Mouse (Mus musculus) lung, adult 2 months (tissue): Measurements from ENCODE around the gene Sms.

Experiments
- CTCF ChIP-seq: fragments of 200-500 bp; IDR thresholded peaks from 2 replicates; pipeline ENCODE4 v1.5.1; 2011; ENCODE audit warnings: mild to moderate bottlenecking, low read length, control low read depth; ENCODE audit not compliant: insufficient read depth
- POLR2A ChIP-seq: fragments of 200-500 bp; IDR thresholded peaks from 2 replicates; pipeline ENCODE4 v1.6.1; 2011; ENCODE audit warnings: low read depth, mild to moderate bottlenecking, control low read depth, low read length, borderline replicate concordance; ENCODE audit errors: extremely low read depth

DNA sequence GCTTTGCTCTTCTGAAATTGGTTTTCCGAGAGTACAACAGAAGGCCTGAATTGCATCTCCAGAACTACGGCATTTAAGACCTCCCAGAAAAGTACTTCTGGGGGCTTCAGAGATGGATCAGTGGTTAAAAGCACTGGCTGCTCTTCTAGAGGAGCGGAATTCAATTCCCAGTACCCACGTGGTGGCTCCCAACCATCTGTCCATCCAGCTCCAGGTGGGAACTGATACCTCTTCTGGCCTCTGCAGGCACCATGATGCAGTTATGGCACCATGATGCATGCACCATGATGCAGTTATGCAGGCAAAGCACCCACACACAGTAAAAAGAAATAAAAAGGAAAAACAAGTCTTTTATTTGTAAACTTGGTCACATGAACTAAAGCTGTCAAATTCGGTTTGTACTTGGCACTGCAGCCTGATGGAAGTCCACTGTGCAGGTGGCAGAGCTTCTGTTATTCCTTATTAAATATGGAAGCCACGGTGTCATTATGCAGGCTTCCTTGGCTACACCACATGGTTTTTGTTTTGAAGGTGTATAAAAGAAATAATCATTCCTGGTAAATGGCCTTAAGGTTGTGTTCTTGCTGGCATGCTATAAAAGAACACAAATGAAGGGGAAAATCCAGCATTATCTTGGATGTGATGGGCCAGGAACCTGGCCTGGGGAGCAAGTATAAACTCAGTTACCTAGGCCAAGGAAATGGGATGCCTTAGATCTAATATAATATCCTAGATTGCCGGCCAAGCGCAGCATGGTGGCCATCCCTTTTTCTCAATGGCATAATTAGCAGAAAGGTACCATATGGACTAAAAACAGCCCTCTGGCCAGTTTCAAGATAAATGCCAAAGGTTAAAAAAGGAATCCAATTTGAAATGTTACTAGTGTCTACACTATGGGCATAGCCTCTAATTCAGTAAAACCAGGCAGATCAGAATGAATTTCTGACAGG is 20.1 kb downstream of the Sms start:
- TF ChIP-seq CTCF (no peak), POLR2A (no peak)
